Mouse (Mus musculus): ENCODE data around the gene Arhgap1. TPM values are rescaled to one million over a fixed set of nuclear protein-coding genes. Genes with fewer than 3 reads are reported as not detected.

The Arhgap1 gene
- polyA plus RNA-seq, 1 experiment from 2014 or later: 96.3 TPM

- DNase-seq (ENCODE audit: low spot score): no peak
- Histone ChIP-seq H3K36me3 (peaks cover 92% of the 10 kb centered on the region), H3K9me3 (no peaks in the 10 kb centered on the region), H3K27ac (no peak overlapping the region), H3K27me3 (ENCODE audit: insufficient read depth, poor library complexity, severe bottlenecking) (no peaks in the 10 kb centered on the region), H3K4me1 (replicated peaks) (no peaks in the 10 kb centered on the region), H3K4me3 (no peak overlapping the region)
- 93% methylated on average over 5 of the region's 5 CpGs for WGBS
Observed at GRCm38 (mm10) chr2:91674895-91675294, 25.2 kb downstream of the Arhgap1 start.

GRCm38 (mm10) chr2:91676420-91676819 is 26.8 kb downstream of the Arhgap1 start:
- peaks cover 92% of the 10 kb centered on the region for H3K36me3 ChIP-seq
- H3K4me3 ChIP-seq: no peak overlapping the region
- no peaks in the 10 kb centered on the region for H3K27me3 ChIP-seq (ENCODE audit: insufficient read depth, poor library complexity, severe bottlenecking)
- WGBS: 82% methylated on average over 2 of the region's 2 CpGs
- H3K9me3 ChIP-seq: no peaks in the 10 kb centered on the region
- DNase-seq (ENCODE audit: low spot score): no peak
- H3K4me1 ChIP-seq (replicated peaks): no peaks in the 10 kb centered on the region
- H3K27ac ChIP-seq: no peak overlapping the region

GRCm38 (mm10) chr2:91676961-91677360 is 27.3 kb downstream of the Arhgap1 start:
- H3K9me3 ChIP-seq: no peaks in the 10 kb centered on the region
- H3K4me3 ChIP-seq: no peak overlapping the region
- no peaks in the 10 kb centered on the region for H3K4me1 ChIP-seq (replicated peaks)
- DNase-seq (ENCODE audit: low spot score): no peak
- no peak overlapping the region for H3K27ac ChIP-seq
- no peaks in the 10 kb centered on the region for H3K27me3 ChIP-seq (ENCODE audit: insufficient read depth, poor library complexity, severe bottlenecking)
- H3K36me3 ChIP-seq: peaks cover 92% of the 10 kb centered on the region

GRCm38 (mm10) chr2:91682850-91683249 is 33.2 kb downstream of the Arhgap1 start:
- 62% methylated on average over 4 of the region's 4 CpGs for WGBS
- H3K9me3 ChIP-seq: no peaks in the 10 kb centered on the region
- peaks cover 91% of the 10 kb centered on the region for H3K36me3 ChIP-seq
- no peak overlapping the region for H3K4me3 ChIP-seq
- no peak overlapping the region for H3K27ac ChIP-seq
- no peaks in the 10 kb centered on the region for H3K4me1 ChIP-seq (replicated peaks)
- DNase-seq (ENCODE audit: low spot score): peak; percentile 14
- H3K27me3 ChIP-seq (ENCODE audit: insufficient read depth, poor library complexity, severe bottlenecking): no peaks in the 10 kb centered on the region

- Histone ChIP-seq H3K36me3 (peaks cover 85% of the 10 kb centered on the region), H3K4me1 (replicated peaks) (no peaks in the 10 kb centered on the region), H3K27me3 (ENCODE audit: insufficient read depth, poor library complexity, severe bottlenecking) (no peaks in the 10 kb centered on the region), H3K27ac (no peak overlapping the region), H3K9me3 (no peaks in the 10 kb centered on the region), H3K4me3 (no peak overlapping the region)
- DNase-seq (ENCODE audit: low spot score): no peak
- 79% methylated on average over 8 of the region's 8 CpGs for WGBS
Observed at GRCm38 (mm10) chr2:91683919-91684318, 34.3 kb downstream of the Arhgap1 start.

GRCm38 (mm10) chr2:91689452-91689851 is 39.8 kb downstream of the Arhgap1 start:
- no peak overlapping the region for H3K27ac ChIP-seq
- no peak for DNase-seq (ENCODE audit: low spot score)
- H3K36me3 ChIP-seq: peaks cover 60% of the 10 kb centered on the region
- no peaks in the 10 kb centered on the region for H3K4me1 ChIP-seq (replicated peaks)
- H3K9me3 ChIP-seq: no peaks in the 10 kb centered on the region
- no peak overlapping the region for H3K4me3 ChIP-seq
- 88% methylated on average over 7 of the region's 7 CpGs for WGBS
- H3K27me3 ChIP-seq (ENCODE audit: insufficient read depth, poor library complexity, severe bottlenecking): no peaks in the 10 kb centered on the region

- H3K9me3 ChIP-seq: no peaks in the 10 kb centered on the region
- no peaks in the 10 kb centered on the region for H3K27me3 ChIP-seq (ENCODE audit: insufficient read depth, poor library complexity, severe bottlenecking)
- no peak for DNase-seq (ENCODE audit: low spot score)
- peaks cover 31% of the 10 kb centered on the region for H3K36me3 ChIP-seq
- no peak overlapping the region for H3K27ac ChIP-seq
- H3K4me1 ChIP-seq (replicated peaks): no peaks in the 10 kb centered on the region
- H3K4me3 ChIP-seq: no peak overlapping the region
- 92% methylated on average over 10 of the region's 10 CpGs for WGBS
Observed at GRCm38 (mm10) chr2:91695436-91696224, 46.0 kb downstream of the Arhgap1 start.

- Histone ChIP-seq H3K27me3 (ENCODE audit: insufficient read depth, poor library complexity, severe bottlenecking) (no peaks in the 10 kb centered on the region), H3K27ac (no peak overlapping the region), H3K36me3 (peaks cover 31% of the 10 kb centered on the region), H3K4me3 (no peak overlapping the region), H3K9me3 (no peaks in the 10 kb centered on the region), H3K4me1 (replicated peaks) (no peaks in the 10 kb centered on the region)
- 92% methylated on average over 1 of the region's 1 CpGs for WGBS
- DNase-seq (ENCODE audit: low spot score): no peak
Observed at GRCm38 (mm10) chr2:91696225-91696590, 46.5 kb downstream of the Arhgap1 start.

- no peak overlapping the region for H3K27ac ChIP-seq
- no peak for DNase-seq (ENCODE audit: low spot score)
- H3K9me3 ChIP-seq: no peaks in the 10 kb centered on the region
- no peaks in the 10 kb centered on the region for H3K27me3 ChIP-seq (ENCODE audit: insufficient read depth, poor library complexity, severe bottlenecking)
- H3K36me3 ChIP-seq: peaks cover 13% of the 10 kb centered on the region
- no peak overlapping the region for H3K4me3 ChIP-seq
- no peaks in the 10 kb centered on the region for H3K4me1 ChIP-seq (replicated peaks)
- WGBS: 82% methylated on average over 1 of the region's 1 CpGs
Observed at GRCm38 (mm10) chr2:91699225-91699624, 49.6 kb downstream of the Arhgap1 start.

- no peaks in the 10 kb centered on the region for H3K27me3 ChIP-seq (ENCODE audit: insufficient read depth, poor library complexity, severe bottlenecking)
- no peak overlapping the region for H3K4me3 ChIP-seq
- no peak overlapping the region for H3K27ac ChIP-seq
- H3K9me3 ChIP-seq: no peaks in the 10 kb centered on the region
- 98% methylated on average over 2 of the region's 2 CpGs for WGBS
- no peaks in the 10 kb centered on the region for H3K36me3 ChIP-seq
- DNase-seq (ENCODE audit: low spot score): no peak
- H3K4me1 ChIP-seq (replicated peaks): no peaks in the 10 kb centered on the region
Observed at GRCm38 (mm10) chr2:91701366-91701765, 51.7 kb downstream of the Arhgap1 start.

GRCm38 (mm10) chr2:91705736-91706135 is 56.1 kb downstream of the Arhgap1 start:
- DNase-seq (ENCODE audit: low spot score): no peak
- Histone ChIP-seq H3K4me1 (replicated peaks) (peaks cover 9% of the 10 kb centered on the region), H3K27me3 (ENCODE audit: insufficient read depth, poor library complexity, severe bottlenecking) (no peaks in the 10 kb centered on the region), H3K27ac (no peak overlapping the region), H3K4me3 (no peak overlapping the region), H3K9me3 (no peaks in the 10 kb centered on the region), H3K36me3 (no peaks in the 10 kb centered on the region)
- WGBS: 85% methylated on average over 6 of the region's 6 CpGs

GRCm38 (mm10) chr2:91706456-91706855 is 56.8 kb downstream of the Arhgap1 start:
- no peaks in the 10 kb centered on the region for H3K9me3 ChIP-seq
- no peaks in the 10 kb centered on the region for H3K36me3 ChIP-seq
- DNase-seq (ENCODE audit: low spot score): no peak
- peaks cover 11% of the 10 kb centered on the region for H3K4me1 ChIP-seq (replicated peaks)
- H3K27me3 ChIP-seq (ENCODE audit: insufficient read depth, poor library complexity, severe bottlenecking): no peaks in the 10 kb centered on the region
- no peak overlapping the region for H3K27ac ChIP-seq
- H3K4me3 ChIP-seq: no peak overlapping the region

- Histone ChIP-seq H3K4me3 (no peak overlapping the region), H3K9me3 (no peaks in the 10 kb centered on the region), H3K27ac (no peak overlapping the region), H3K36me3 (no peaks in the 10 kb centered on the region; the same call in 1 of the 2 replicates), H3K4me1 (replicated peaks) (peaks cover 22% of the 10 kb centered on the region), H3K27me3 (ENCODE audit: insufficient read depth, poor library complexity, severe bottlenecking) (no peaks in the 10 kb centered on the region)
- 95% methylated on average over 6 of the region's 6 CpGs for WGBS
- DNase-seq (ENCODE audit: low spot score): no peak
Observed at GRCm38 (mm10) chr2:91708361-91708760, 58.7 kb downstream of the Arhgap1 start.
